Mouse (Mus musculus): ENCODE measurements around the gene Rab25.

Gene Rab25

DNA sequence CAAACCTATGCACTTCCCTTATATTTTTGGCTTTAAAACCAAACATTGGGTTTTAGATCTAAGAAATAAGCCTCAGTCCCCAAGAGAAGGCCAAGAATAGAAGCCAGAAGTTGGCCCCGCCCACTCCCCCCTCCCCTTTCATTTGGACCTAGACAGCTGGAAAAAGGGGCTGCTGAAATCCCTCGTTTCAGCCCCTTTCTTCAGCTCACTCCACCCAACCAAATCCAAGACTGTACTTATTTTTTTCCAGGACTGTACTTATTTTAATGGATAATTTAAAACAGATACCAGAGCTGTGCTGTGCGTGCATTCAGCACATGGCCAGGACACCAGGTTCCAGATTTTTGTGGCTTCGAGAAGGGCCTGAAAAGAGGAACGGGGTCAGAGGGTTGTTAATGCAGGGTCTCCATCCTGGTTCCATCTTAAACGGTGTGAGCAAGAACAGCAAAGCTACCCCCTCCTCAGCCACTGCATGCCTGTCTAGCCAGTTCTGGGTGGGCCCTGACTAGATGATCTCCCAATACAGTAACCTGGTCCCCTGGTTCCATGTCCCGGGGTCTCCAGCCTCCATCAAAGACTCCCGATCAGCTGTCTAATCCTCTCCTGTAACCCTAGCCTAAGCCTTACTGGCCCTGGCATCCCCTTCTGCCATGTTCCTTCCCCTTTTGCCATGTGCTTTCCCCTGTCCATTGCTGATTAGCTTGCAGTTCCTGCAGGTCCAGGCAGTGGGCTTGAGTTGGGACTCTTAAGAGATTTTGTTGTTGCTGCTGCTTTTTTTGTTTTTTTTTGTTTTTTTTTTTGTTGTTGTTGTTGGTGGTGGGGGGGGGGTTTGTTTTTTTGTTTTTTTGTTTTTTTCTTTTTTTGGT, 44.0 kb downstream of the Rab25 start:
- DNase-seq (ENCODE audit: extremely low spot score, low spot score): no peak

DNA sequence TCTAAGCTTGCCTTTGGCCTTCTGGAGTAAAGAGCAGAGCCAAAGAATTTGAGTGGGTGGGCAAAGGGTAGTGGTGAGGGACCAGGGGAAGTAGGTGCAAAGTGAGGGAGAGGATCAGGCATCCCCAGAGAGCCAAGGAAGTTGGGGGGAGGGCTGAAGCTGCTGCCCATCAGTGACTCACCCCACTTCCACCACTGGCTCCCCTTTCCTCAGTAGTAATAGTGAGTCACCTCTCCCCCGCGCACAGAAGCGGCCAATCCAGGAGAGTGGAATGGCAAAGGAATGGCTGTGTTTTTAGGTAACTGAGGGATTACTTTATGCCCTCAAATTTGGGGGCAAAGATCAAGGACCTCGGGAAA, 44.6 kb downstream of the Rab25 start:
- no peak for DNase-seq (ENCODE audit: extremely low spot score, low spot score)

DNA sequence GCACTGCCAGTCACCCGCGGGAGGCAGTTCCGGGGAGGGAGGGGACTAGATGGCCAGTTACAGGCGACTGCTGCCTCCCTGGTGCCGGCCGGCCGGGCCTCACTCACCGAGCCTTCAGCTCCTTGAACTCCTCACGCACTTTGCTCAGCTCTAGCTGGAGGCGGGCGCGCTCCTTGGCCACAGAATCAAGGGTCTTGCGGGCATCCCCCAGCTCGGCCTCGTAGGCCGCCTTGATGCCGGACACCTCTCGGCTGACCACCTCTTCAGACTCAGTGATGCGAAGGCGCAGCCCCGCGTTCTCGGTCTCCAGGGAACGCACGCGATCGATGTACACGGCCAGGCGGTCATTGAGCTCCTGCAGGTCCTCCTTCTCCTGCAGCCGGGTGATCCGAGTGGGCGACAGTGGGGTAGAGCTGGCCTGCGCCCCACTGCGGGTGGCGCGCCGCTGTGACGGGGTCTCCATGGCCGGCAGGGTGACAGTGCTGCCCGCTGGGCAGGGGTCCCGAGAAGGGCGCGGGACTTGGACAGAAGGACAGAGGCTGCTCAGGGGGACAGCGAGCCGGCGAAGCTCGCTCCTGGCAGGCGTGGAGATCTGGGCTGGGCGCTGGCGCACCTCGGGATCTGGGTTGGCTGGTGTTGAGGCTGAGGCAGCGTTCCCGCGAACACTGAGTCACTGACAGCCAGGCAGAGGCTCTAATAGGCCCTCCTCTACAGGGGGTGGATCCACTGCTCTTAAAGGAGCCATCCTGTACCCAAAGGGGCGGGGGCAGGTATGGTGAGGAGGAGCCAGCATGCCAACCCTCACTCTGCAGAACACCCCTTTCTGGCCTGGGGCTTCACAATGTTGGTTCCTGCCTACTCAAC, 45.2 kb downstream of the Rab25 start:
- DNase-seq (ENCODE audit: extremely low spot score, low spot score): no peak

DNA sequence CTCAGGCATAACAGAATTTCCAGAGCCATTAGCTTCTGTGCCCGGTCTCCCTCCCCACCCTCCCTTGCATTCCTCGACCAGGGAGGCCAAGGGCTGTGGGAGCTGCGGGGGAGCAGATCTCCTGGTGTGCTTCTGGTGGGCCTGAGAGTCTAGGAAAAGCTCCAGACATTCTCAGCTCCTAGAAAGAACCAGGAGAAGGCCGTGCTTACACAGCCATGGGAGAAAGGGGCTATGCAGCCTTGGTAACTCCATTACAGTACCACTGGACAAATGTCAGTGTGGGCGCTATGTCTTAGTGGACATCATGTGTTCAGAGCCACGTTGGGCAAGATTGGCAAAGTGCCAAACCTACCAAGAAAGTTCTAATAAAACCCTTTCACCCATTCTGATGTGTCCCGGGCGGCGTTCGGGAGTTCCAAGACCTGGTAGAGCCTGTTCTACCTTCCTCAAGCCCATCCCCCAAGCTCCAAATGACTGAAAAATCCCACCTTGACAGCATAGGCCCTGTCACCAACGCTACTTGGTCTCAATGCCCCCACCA, 46.0 kb downstream of the Rab25 start:
- DNase-seq (ENCODE audit: extremely low spot score, low spot score): no peak

DNA sequence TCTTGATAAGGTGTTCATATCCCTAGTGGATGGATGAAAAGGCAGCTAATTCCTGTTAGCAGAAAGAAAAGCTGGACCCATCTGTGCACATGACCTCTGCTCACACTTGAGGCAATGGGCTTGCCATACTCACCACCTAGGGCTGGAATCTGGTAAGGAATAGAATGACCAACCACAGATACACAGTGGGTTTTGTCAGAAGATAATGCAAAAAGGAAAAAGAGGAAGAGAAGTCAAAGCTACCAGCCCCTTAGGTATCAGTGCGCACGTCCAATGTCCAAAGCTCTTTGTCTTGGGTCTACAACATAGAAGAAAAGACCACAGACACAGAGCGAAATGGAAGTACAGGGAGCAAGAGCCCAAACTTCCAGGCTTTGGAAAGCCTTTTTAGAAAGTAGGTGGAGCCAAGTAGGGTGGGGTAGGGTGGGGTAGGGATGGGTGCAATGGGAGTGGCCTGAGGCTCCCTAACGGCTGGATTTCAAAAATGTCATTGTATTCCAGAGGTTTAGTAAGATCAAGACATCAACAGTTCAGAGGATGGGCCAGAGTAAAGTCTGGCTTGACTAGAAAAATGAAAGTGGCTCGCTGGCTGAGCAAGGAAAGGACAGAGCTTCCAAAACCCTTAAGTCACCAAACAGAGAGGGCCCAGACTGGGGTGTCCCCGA, 46.6 kb downstream of the Rab25 start:
- no peak for DNase-seq (ENCODE audit: extremely low spot score, low spot score)

DNA sequence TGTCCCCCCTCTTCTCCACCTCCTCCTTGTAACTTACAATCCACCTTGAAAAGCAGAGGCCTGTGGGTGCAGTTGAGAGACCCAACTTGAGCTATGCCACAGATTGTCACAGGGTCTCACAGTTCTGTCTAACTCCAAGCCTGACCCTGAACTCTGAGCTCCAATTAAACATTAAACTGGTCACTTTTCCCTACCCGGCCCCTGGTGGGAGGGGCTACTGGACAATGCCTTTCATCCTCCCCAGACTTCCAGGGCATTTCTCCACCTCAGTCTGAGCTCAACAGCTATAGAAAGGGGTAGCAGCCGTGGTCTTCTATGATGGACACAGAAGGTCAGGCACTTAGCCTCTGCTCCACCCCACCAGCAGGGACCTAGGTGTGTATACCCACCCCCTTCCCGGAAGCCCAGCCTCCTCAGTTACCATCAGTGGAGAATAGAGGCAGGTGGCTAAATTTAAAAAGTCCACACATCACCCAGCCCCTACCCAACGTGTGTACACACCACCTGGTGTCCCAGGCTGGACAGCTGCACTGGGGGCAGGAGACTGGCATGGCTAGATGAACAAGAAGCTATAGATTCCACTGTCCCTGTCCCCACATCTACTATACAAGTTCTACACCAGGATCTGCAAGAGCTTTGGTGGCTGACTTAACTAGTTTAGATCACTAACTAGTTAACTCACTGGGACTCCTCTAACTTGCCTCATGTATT, 47.3 kb downstream of the Rab25 start:
- no peak for DNase-seq (ENCODE audit: extremely low spot score, low spot score)

DNA sequence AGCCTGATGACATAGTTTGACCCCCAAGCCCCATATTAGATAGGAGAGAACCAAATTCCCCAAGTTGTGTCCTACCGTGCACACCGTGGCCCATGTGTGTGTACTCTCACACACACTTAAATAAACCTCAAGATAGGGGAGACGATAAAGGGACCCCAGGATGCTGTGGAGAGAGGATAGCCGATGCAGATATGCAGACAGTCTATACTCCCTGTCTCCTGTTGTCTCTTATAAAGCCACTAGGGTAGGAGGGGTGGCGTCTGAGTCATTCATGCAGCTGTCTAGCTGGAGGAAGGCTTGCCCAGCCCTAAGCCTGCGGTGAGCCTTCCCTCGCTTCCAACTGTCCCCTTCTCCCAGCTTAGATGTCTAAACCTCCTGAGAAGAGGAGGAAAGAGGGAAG, 48.0 kb downstream of the Rab25 start:
- DNase-seq (ENCODE audit: extremely low spot score, low spot score): no peak

DNA sequence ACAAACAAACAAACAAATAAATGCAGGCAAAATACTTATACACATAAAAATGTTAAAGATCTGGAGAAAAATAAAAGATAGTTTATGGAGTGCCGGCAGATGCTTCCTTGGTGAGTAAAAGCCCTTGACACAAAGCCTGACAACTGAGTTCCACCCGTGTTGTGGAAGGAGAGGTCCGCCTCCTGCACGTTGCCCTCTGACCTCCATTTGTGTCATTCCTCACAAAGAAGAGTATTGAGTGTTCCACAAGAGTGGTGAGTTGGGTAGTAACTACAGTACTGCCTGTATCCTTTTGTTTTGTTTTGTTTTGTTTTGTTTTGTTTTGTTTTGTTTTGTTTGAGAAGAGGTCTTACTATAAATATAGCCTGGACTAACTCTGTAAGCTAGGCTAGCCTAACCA, 48.5 kb downstream of the Rab25 start:
- no peak for DNase-seq (ENCODE audit: extremely low spot score, low spot score)

DNA sequence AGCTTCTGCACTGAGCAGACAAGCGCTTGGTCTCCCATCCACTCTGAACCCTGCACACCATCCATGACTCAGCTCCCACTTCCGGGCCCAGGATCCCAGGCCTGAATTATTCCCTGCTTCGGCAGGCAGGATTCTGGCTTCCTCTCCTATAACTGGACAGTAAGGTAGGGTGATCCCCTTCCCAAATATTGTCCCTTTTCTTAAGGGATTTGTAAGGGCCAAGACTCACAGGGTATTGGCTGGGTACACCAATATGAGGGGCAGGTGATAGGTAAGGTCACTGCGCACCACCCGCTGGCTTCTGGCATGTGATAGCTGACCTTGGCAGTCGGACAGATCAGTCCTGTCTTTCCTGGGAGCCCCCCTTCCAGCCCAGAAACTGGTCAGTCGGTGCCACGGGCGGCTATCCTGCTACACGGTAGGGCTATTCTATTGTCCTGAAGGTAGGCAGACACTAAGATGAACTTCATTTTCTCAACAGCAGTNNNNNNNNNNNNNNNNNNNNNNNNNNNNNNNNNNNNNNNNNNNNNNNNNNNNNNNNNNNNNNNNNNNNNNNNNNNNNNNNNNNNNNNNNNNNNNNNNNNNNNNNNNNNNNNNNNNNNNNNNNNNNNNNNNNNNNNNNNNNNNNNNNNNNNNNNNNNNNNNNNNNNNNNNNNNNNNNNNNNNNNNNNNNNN, 52.2 kb downstream of the Rab25 start:
- no peak for DNase-seq (ENCODE audit: extremely low spot score, low spot score)

DNA sequence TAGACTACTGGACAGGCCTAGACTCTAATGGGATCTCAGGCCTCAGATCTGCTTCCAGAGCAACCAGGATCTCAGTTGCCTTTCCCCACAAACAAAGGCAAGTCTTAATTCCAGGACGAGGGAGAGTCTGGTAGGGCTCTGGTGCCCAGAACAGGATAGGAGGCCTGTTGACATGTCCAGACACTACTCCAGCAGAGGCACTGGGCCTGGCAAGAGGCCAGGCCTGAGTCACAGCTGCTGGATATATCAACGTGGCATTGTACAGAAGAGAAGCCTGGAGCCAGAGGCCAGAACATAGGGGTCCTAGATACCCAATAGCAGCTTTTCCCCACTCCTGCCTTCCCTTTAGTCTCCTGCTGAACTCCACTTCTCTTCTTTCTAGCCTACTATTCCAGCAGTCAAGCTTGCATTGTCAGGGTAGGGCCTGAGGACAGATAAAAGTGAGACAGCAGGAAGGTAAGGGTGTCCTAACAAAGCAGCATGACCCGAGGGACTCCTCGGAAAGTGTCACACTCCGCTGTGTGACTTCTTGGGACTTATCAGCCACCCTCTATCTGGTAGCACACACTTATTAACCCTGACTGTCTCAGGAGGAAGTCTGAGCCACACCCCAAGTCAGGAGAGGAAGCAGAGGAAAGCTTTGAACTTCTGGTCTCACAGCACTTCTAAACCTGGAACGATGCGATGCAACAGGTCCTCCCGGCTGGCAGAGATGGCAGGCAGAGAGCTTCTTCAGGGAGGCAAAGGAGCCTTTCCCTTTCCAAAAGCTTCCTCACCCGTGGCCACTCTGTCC, 53.1 kb downstream of the Rab25 start:
- DNase-seq (ENCODE audit: extremely low spot score, low spot score): no peak

DNA sequence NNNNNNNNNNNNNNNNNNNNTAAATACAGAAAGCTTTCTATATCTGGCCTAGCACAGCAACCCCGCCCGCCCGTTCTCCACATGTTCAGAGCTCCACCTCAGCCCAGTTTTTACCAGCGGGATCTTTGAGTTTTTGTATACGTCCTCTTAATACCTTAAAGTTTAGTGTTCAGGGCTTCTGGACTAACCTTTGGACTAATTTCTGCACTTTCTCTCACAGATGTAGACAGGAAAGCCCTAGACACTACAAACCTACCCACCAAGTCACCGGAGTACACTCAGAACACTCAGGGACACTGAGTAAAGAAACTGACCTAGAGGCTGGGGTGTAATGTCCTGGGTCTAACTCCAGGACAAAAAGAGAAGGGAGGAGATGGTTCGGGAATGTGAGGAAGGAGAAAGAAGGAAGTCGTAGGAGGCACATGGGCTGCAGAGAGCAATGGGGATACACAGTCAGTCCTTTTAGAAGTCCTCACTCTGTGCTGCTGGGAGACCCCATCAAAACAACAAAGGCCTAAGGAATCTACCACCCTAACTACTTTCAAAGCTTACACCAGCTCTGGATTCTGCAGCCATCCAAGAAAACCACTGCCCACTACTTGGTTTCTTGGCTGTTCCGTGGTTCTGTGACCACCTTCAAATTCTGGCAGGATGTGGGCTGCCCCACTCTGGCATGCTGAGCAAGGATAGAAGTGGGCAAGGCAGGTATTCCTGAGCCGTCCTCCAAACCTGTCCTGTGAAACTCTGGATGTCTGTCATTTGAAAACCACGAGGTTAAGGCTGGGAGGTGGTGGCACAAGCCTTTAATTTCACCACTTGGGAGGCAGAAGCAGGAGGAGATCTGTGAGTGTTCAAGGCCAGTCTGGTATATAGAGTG, 54.2 kb downstream of the Rab25 start:
- no peak for DNase-seq (ENCODE audit: extremely low spot score, low spot score)

Data from neural tube, embryonic 10.5 days (tissue).